Mouse (Mus musculus): ENCODE measurements around the gene Sumf1. TPM values are rescaled to one million over a fixed set of nuclear protein-coding genes. Genes with fewer than 3 reads are reported as not detected.

Gene Sumf1
- polyA plus RNA-seq, 1 experiment from 2014 or later: 19.3 TPM

GRCm38 (mm10) chr6:108196665-108197064, 11.3 kb upstream of the Sumf1 start:
- 67% methylated on average over 7 of the region's 7 CpGs for WGBS
- no peaks in the 10 kb centered on the region for H3K27me3 ChIP-seq (ENCODE audit: control insufficient read depth, insufficient read depth, low read length)
- no peaks in the 10 kb centered on the region for H3K9me3 ChIP-seq (replicated peaks; ENCODE audit: control insufficient read depth, low read length)

GRCm38 (mm10) chr6:108192632-108193031, 7.2 kb upstream of the Sumf1 start:
- no peaks in the 10 kb centered on the region for H3K9me3 ChIP-seq (replicated peaks; ENCODE audit: control insufficient read depth, low read length)
- no peak overlapping the region for H3K4me2 ChIP-seq (ENCODE audit: low read depth, low read length)
- H3K27me3 ChIP-seq (ENCODE audit: control insufficient read depth, insufficient read depth, low read length): no peaks in the 10 kb centered on the region
- H3K4me3 ChIP-seq (ENCODE audit: low read length): no peak overlapping the region
- no peak for ATAC-seq (replicated peaks; ENCODE audit: extremely low read depth, insufficient read depth, low FRiP score)
- WGBS: 61% methylated on average over 4 of the region's 4 CpGs
- no peaks in the 10 kb centered on the region for H3K36me3 ChIP-seq (ENCODE audit: control insufficient read depth, insufficient read depth)
- H3K9ac ChIP-seq (ENCODE audit: low read length): no peak overlapping the region
- H3K4me1 ChIP-seq (ENCODE audit: control insufficient read depth, insufficient read depth, low read length): no peaks in the 10 kb centered on the region
- H3K27ac ChIP-seq (ENCODE audit: low read length): no peak overlapping the region

More at GRCm38 (mm10) chr6:108196665-108197064, 11.3 kb upstream of the Sumf1 start:
- H3K4me3 ChIP-seq (ENCODE audit: low read length): no peak overlapping the region
- H3K4me1 ChIP-seq (ENCODE audit: control insufficient read depth, insufficient read depth, low read length): no peaks in the 10 kb centered on the region
- no peak overlapping the region for H3K27ac ChIP-seq (ENCODE audit: low read length)
- ATAC-seq (replicated peaks; ENCODE audit: extremely low read depth, insufficient read depth, low FRiP score): no peak
- no peaks in the 10 kb centered on the region for H3K36me3 ChIP-seq (ENCODE audit: control insufficient read depth, insufficient read depth)
- H3K9ac ChIP-seq (ENCODE audit: low read length): no peak overlapping the region
- H3K4me2 ChIP-seq (ENCODE audit: low read depth, low read length): no peak overlapping the region

DNA sequence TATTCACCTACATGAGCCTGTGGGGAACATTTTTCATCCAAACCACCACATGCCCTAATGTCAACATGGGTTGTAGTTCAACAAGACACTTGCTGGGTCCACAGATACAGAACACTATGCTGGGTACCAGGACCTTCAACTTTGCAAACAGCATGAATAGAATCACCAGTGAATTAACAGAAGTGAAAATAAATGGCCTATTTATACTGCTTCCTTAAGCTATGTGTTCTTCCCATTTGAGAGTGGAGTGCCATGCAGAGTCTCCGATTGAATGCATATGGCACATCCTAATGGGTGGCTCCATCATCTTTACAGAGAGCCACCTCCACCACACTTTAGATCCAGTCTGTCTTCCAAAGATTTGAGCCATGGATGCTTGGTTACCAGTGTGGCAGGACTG, 5.3 kb upstream of the Sumf1 start:
- no peaks in the 10 kb centered on the region for H3K27me3 ChIP-seq (ENCODE audit: control insufficient read depth, insufficient read depth, low read length)
- H3K4me1 ChIP-seq (ENCODE audit: control insufficient read depth, insufficient read depth, low read length): no peaks in the 10 kb centered on the region
- H3K27ac ChIP-seq (ENCODE audit: low read length): no peak overlapping the region
- no peak overlapping the region for H3K4me2 ChIP-seq (ENCODE audit: low read depth, low read length)
- H3K4me3 ChIP-seq (ENCODE audit: low read length): no peak overlapping the region
- no peaks in the 10 kb centered on the region for H3K36me3 ChIP-seq (ENCODE audit: control insufficient read depth, insufficient read depth)
- no peaks in the 10 kb centered on the region for H3K9me3 ChIP-seq (replicated peaks; ENCODE audit: control insufficient read depth, low read length)
- WGBS: 88% methylated on average over 1 of the region's 1 CpGs
- no peak overlapping the region for H3K9ac ChIP-seq (ENCODE audit: low read length)
- no peak for ATAC-seq (replicated peaks; ENCODE audit: extremely low read depth, insufficient read depth, low FRiP score)

DNA sequence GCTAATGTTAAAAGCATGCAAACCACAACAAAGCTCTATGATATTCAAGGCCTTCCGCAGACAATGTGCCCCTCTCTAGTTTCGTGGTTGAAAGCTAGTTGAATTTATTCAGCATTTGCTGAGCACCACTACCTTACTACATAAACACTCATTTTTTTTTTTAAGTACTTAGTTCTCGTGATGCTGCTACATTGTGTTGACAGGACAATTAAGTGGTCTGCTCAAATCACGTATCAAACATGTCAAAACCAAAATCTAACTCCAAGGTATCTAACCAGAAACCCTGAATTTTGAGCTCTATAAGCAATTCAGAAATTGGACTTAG, 265 bp upstream of the Sumf1 start:
- H3K36me3 ChIP-seq (ENCODE audit: control insufficient read depth, insufficient read depth): no peaks in the 10 kb centered on the region
- H3K27me3 ChIP-seq (ENCODE audit: control insufficient read depth, insufficient read depth, low read length): no peaks in the 10 kb centered on the region
- peak; percentile 30; the same call in 1 of the 2 replicates for ATAC-seq (replicated peaks; ENCODE audit: extremely low read depth, insufficient read depth, low FRiP score)
- no peaks in the 10 kb centered on the region for H3K9me3 ChIP-seq (replicated peaks; ENCODE audit: control insufficient read depth, low read length)
- peak overlapping the region; percentile 86 for H3K4me3 ChIP-seq (ENCODE audit: low read length)
- 16% methylated on average over 4 of the region's 4 CpGs for WGBS
- H3K9ac ChIP-seq (ENCODE audit: low read length): peak overlapping the region; percentile 82
- H3K4me2 ChIP-seq (ENCODE audit: low read depth, low read length): peak overlapping the region; percentile 96
- H3K4me1 ChIP-seq (ENCODE audit: control insufficient read depth, insufficient read depth, low read length): peaks cover 6% of the 10 kb centered on the region
- H3K27ac ChIP-seq (ENCODE audit: low read length): no peak overlapping the region

- H3K27ac ChIP-seq (ENCODE audit: low read length): no peak overlapping the region
- H3K9ac ChIP-seq (ENCODE audit: low read length): no peak overlapping the region
- no peak for ATAC-seq (replicated peaks; ENCODE audit: extremely low read depth, insufficient read depth, low FRiP score)
- H3K27me3 ChIP-seq (ENCODE audit: control insufficient read depth, insufficient read depth, low read length): no peaks in the 10 kb centered on the region
- H3K4me2 ChIP-seq (ENCODE audit: low read depth, low read length): no peak overlapping the region
- no peaks in the 10 kb centered on the region for H3K9me3 ChIP-seq (replicated peaks; ENCODE audit: control insufficient read depth, low read length)
- H3K4me1 ChIP-seq (ENCODE audit: control insufficient read depth, insufficient read depth, low read length): no peaks in the 10 kb centered on the region
- no peak overlapping the region for H3K4me3 ChIP-seq (ENCODE audit: low read length)
- WGBS: 89% methylated on average over 2 of the region's 2 CpGs
- H3K36me3 ChIP-seq (ENCODE audit: control insufficient read depth, insufficient read depth): no peaks in the 10 kb centered on the region
Observed at GRCm38 (mm10) chr6:108179087-108179486, 6.3 kb downstream of the Sumf1 start.

- Histone ChIP-seq H3K9me3 (replicated peaks; ENCODE audit: control insufficient read depth, low read length) (0 out of 2 replicates have a peak, but pooled peaks cover 2% of the 10 kb centered on the region), H3K27ac (ENCODE audit: low read length) (no peak overlapping the region; the same call in 1 of the 2 replicates), H3K4me3 (ENCODE audit: low read length) (no peak overlapping the region), H3K4me2 (ENCODE audit: low read depth, low read length) (no peak overlapping the region), H3K36me3 (ENCODE audit: control insufficient read depth, insufficient read depth) (peaks cover 14% of the 10 kb centered on the region), H3K4me1 (ENCODE audit: control insufficient read depth, insufficient read depth, low read length) (no peaks in the 10 kb centered on the region), H3K9ac (ENCODE audit: low read length) (no peak overlapping the region), H3K27me3 (ENCODE audit: control insufficient read depth, insufficient read depth, low read length) (no peaks in the 10 kb centered on the region)
- no peak for ATAC-seq (replicated peaks; ENCODE audit: extremely low read depth, insufficient read depth, low FRiP score)
- WGBS: 70% methylated on average over 3 of the region's 3 CpGs
Observed at GRCm38 (mm10) chr6:108174181-108174580, 11.2 kb downstream of the Sumf1 start.

DNA sequence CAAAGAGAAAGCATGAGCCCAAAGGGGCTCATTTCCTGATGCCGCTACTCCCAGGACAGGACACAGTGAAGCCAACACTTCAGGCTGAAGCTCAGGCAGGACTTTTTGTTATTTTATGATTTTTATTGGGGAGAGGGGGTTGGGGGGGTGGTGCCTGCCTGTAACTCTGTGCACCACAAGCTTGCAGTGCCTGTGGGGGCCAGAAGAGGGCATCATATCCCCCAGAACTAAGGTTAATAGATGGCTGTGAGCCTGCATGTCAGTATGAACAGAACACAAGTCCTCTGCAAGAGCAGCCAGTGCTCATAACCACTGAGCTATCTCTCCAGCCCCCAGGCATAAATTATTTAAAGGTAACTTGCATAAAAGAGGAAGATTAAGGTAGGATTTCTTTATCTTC, 13.2 kb downstream of the Sumf1 start:
- no peak overlapping the region for H3K4me2 ChIP-seq (ENCODE audit: low read depth, low read length)
- peaks cover 14% of the 10 kb centered on the region for H3K36me3 ChIP-seq (ENCODE audit: control insufficient read depth, insufficient read depth)
- no peak overlapping the region for H3K27ac ChIP-seq (ENCODE audit: low read length)
- 0 out of 2 replicates have a peak, but pooled peaks cover 2% of the 10 kb centered on the region for H3K9me3 ChIP-seq (replicated peaks; ENCODE audit: control insufficient read depth, low read length)
- no peak overlapping the region for H3K9ac ChIP-seq (ENCODE audit: low read length)
- no peak overlapping the region for H3K4me3 ChIP-seq (ENCODE audit: low read length)
- whole genome bisulfite sequencing: 100% methylated on average over 1 of the region's 1 CpGs
- no peak for ATAC-seq (replicated peaks; ENCODE audit: extremely low read depth, insufficient read depth, low FRiP score)
- no peaks in the 10 kb centered on the region for H3K27me3 ChIP-seq (ENCODE audit: control insufficient read depth, insufficient read depth, low read length)
- H3K4me1 ChIP-seq (ENCODE audit: control insufficient read depth, insufficient read depth, low read length): no peaks in the 10 kb centered on the region

GRCm38 (mm10) chr6:108169466-108169865, 15.9 kb downstream of the Sumf1 start:
- Histone ChIP-seq H3K36me3 (ENCODE audit: control insufficient read depth, insufficient read depth) (peaks cover 14% of the 10 kb centered on the region), H3K4me1 (ENCODE audit: control insufficient read depth, insufficient read depth, low read length) (no peaks in the 10 kb centered on the region), H3K27ac (ENCODE audit: low read length) (no peak overlapping the region), H3K27me3 (ENCODE audit: control insufficient read depth, insufficient read depth, low read length) (no peaks in the 10 kb centered on the region), H3K4me2 (ENCODE audit: low read depth, low read length) (no peak overlapping the region), H3K9ac (ENCODE audit: low read length) (no peak overlapping the region), H3K9me3 (replicated peaks; ENCODE audit: control insufficient read depth, low read length) (0 out of 2 replicates have a peak, but pooled peaks cover 2% of the 10 kb centered on the region), H3K4me3 (ENCODE audit: low read length) (no peak overlapping the region)
- ATAC-seq (replicated peaks; ENCODE audit: extremely low read depth, insufficient read depth, low FRiP score): no peak
- WGBS: 84% methylated on average over 3 of the region's 3 CpGs

GRCm38 (mm10) chr6:108168723-108169122, 16.7 kb downstream of the Sumf1 start:
- peaks cover 14% of the 10 kb centered on the region for H3K36me3 ChIP-seq (ENCODE audit: control insufficient read depth, insufficient read depth)
- 88% methylated on average over 6 of the region's 6 CpGs for WGBS
- H3K27ac ChIP-seq (ENCODE audit: low read length): no peak overlapping the region
- H3K9me3 ChIP-seq (replicated peaks; ENCODE audit: control insufficient read depth, low read length): 0 out of 2 replicates have a peak, but pooled peaks cover 2% of the 10 kb centered on the region
- ATAC-seq (replicated peaks; ENCODE audit: extremely low read depth, insufficient read depth, low FRiP score): no peak
- no peaks in the 10 kb centered on the region for H3K27me3 ChIP-seq (ENCODE audit: control insufficient read depth, insufficient read depth, low read length)
- no peak overlapping the region for H3K4me3 ChIP-seq (ENCODE audit: low read length)
- no peak overlapping the region for H3K4me2 ChIP-seq (ENCODE audit: low read depth, low read length)
- H3K4me1 ChIP-seq (ENCODE audit: control insufficient read depth, insufficient read depth, low read length): no peaks in the 10 kb centered on the region
- H3K9ac ChIP-seq (ENCODE audit: low read length): no peak overlapping the region
